Comparison of ENCODE assay signal across 7 mouse cellular contexts in the genomic region with DNA sequence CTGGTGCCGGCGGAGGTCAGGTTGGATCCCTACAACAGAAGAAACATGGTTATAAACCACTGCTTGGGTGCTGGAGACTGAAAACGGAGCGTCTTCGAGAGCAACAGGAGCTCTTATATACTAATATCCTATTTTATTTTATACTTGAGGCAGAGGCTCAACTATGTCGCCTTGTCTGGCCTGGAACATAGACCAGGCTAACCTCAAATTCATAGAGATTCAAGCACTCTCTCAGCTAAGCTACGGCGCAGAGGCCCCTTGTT. TPM values are rescaled to one million over a fixed set of nuclear protein-coding genes. Genes with fewer than 3 reads are reported as not detected.
DNase-seq lines count a peak whose midpoint lies in the region; ATAC-seq and TF ChIP-seq lines count a peak whose summit lies in the region.

No protein-coding gene starts in this region.

- no peak for DNase-seq in neural tube, embryonic 11.5 days (ENCODE audit: low spot score)
- no peak for DNase-seq in neural tube, embryonic 10.5 days (ENCODE audit: extremely low spot score, low spot score)
- DNase-seq in stomach, postnatal 0 days (ENCODE audit: low spot score), result no peak
- DNase-seq in frontal cortex, postnatal 25 days (ENCODE audit: low spot score in 2 of 2), result no peak
- DNase-seq in kidney, adult 8-10 months, result no peak

- H3K4me3 ChIP-seq in neural tube, embryonic 11.5 days (ENCODE audit: low read depth, low read length), result peak overlapping the region; percentile 49
- peak overlapping the region; percentile 65 for H3K4me3 ChIP-seq in forebrain, embryonic 12.5 days (replicated peaks)
- H3K4me3 ChIP-seq in liver, embryonic 12.5 days, result peak overlapping the region; percentile 71
- peak overlapping the region; percentile 69 for H3K4me3 ChIP-seq in stomach, postnatal 0 days (ENCODE audit: low read depth, low read length)

- ATAC-seq in neural tube, embryonic 11.5 days (ENCODE audit: insufficient read depth, low FRiP score, low TSS enrichment), result no peak
- ATAC-seq in forebrain, embryonic 12.5 days (ENCODE audit: low FRiP score), result no peak
- ATAC-seq in liver, embryonic 12.5 days, result no peak
- no peak for ATAC-seq in stomach, postnatal 0 days (ENCODE audit: low FRiP score, low TSS enrichment)

- no peaks in the 10 kb centered on the region for H3K9me3 ChIP-seq in neural tube, embryonic 11.5 days (ENCODE audit: control insufficient read depth, low read length)
- H3K9me3 ChIP-seq in forebrain, embryonic 12.5 days, result 0 out of 2 replicates have a peak, but pooled peaks cover 3% of the 10 kb centered on the region
- no peaks in the 10 kb centered on the region for H3K9me3 ChIP-seq in liver, embryonic 12.5 days (replicated peaks)
- H3K9me3 ChIP-seq in stomach, postnatal 0 days (ENCODE audit: control insufficient read depth, low read length), result no peaks in the 10 kb centered on the region

- no peak for TF ChIP-seq CTCF in stomach, postnatal 0 days (IDR thresholded peaks at IDR 0.05; ENCODE audit: low read depth)

- no peak for TF ChIP-seq EP300 in stomach, postnatal 0 days (optimal IDR thresholded peaks at IDR 0.05)

- H3K27ac ChIP-seq in neural tube, embryonic 11.5 days (ENCODE audit: low read depth, low read length), result no peak overlapping the region
- H3K27ac ChIP-seq in forebrain, embryonic 12.5 days, result no peak overlapping the region
- peak overlapping the region; percentile 79; the same call in 1 of the 2 replicates for H3K27ac ChIP-seq in liver, embryonic 12.5 days
- H3K27ac ChIP-seq in stomach, postnatal 0 days (replicated peaks), result no peak overlapping the region

- H3K4me2 ChIP-seq in neural tube, embryonic 11.5 days (ENCODE audit: low read depth), result peak overlapping the region; percentile 64
- peak overlapping the region; percentile 67 for H3K4me2 ChIP-seq in forebrain, embryonic 12.5 days
- H3K4me2 ChIP-seq in liver, embryonic 12.5 days, result peak overlapping the region; percentile 73
- peak overlapping the region; percentile 54 for H3K4me2 ChIP-seq in stomach, postnatal 0 days (replicated peaks; ENCODE audit: low read depth)

- no peak overlapping the region for H3K9ac ChIP-seq in neural tube, embryonic 11.5 days (ENCODE audit: low read length)
- H3K9ac ChIP-seq in forebrain, embryonic 12.5 days, result peak overlapping the region; percentile 76
- peak overlapping the region; percentile 79 for H3K9ac ChIP-seq in liver, embryonic 12.5 days
- peak overlapping the region; percentile 72 for H3K9ac ChIP-seq in stomach, postnatal 0 days (ENCODE audit: low read length)

- H3K4me1 ChIP-seq in neural tube, embryonic 11.5 days (ENCODE audit: control insufficient read depth, insufficient read depth, low read length), result peaks cover 3% of the 10 kb centered on the region; the same call in 1 of the 2 replicates
- H3K4me1 ChIP-seq in forebrain, embryonic 12.5 days, result peaks cover 12% of the 10 kb centered on the region
- H3K4me1 ChIP-seq in liver, embryonic 12.5 days, result peaks cover 27% of the 10 kb centered on the region
- H3K4me1 ChIP-seq in stomach, postnatal 0 days (replicated peaks; ENCODE audit: control insufficient read depth, insufficient read depth), result no peaks in the 10 kb centered on the region

- 67% methylated on average over 8 of the region's 8 CpGs for WGBS in neural tube, embryonic 11.5 days
- WGBS in forebrain, embryonic 12.5 days, result 69% methylated on average over 8 of the region's 8 CpGs
- 43% methylated on average over 8 of the region's 8 CpGs for WGBS in liver, embryonic 12.5 days (ENCODE audit: insufficient replicate concordance)
- 35% methylated on average over 8 of the region's 8 CpGs for WGBS in stomach, postnatal 0 days

- H3K36me3 ChIP-seq in neural tube, embryonic 11.5 days (ENCODE audit: control insufficient read depth, insufficient read depth, low read length), result peaks cover 7% of the 10 kb centered on the region; the same call in 1 of the 2 replicates
- peaks cover 28% of the 10 kb centered on the region for H3K36me3 ChIP-seq in forebrain, embryonic 12.5 days (replicated peaks)
- peaks cover 46% of the 10 kb centered on the region for H3K36me3 ChIP-seq in liver, embryonic 12.5 days
- peaks cover 12% of the 10 kb centered on the region for H3K36me3 ChIP-seq in stomach, postnatal 0 days (ENCODE audit: control insufficient read depth, insufficient read depth, low read length)

- no peaks in the 10 kb centered on the region for H3K27me3 ChIP-seq in neural tube, embryonic 11.5 days (ENCODE audit: control insufficient read depth, insufficient read depth, low read length)
- no peaks in the 10 kb centered on the region for H3K27me3 ChIP-seq in forebrain, embryonic 12.5 days
- no peaks in the 10 kb centered on the region for H3K27me3 ChIP-seq in liver, embryonic 12.5 days (replicated peaks)
- H3K27me3 ChIP-seq in stomach, postnatal 0 days (ENCODE audit: control insufficient read depth, insufficient read depth, low read length), result no peaks in the 10 kb centered on the region

RNA-seq across cellular contexts. Expression of a gene that starts 0.7 kb away (rescaled TPM):
- polyA plus RNA-seq in neural tube, embryonic 11.5 days (2014; fragmentation: Nextera tagmentation; extraction: Ambion mirVana), result 44.0 and 48.5 TPM in 2 replicates
- 47.0 and 49.2 TPM in 2 replicates for polyA plus RNA-seq in forebrain, embryonic 12.5 days (2016; fragmentation: Nextera tagmentation; extraction: Ambion mirVana)
- polyA plus RNA-seq in liver, embryonic 12.5 days (2016; fragmentation: Nextera tagmentation; extraction: Ambion mirVana), result 34.1 and 36.2 TPM in 2 replicates
- 24.5 and 27.3 TPM in 2 replicates for polyA plus RNA-seq in stomach, postnatal 0 days (2015; fragmentation: Nextera tagmentation; extraction: Ambion mirVana)

RNA-seq across cellular contexts. Expression of a gene that starts 39.8 kb away (rescaled TPM):
- 988 and 1,013 TPM in 2 replicates for polyA plus RNA-seq in neural tube, embryonic 11.5 days (2014; fragmentation: Nextera tagmentation; extraction: Ambion mirVana)
- 756 and 796 TPM in 2 replicates for polyA plus RNA-seq in forebrain, embryonic 12.5 days (2016; fragmentation: Nextera tagmentation; extraction: Ambion mirVana)
- polyA plus RNA-seq in liver, embryonic 12.5 days (2016; fragmentation: Nextera tagmentation; extraction: Ambion mirVana), result 607 and 628 TPM in 2 replicates
- 906 and 964 TPM in 2 replicates for polyA plus RNA-seq in stomach, postnatal 0 days (2015; fragmentation: Nextera tagmentation; extraction: Ambion mirVana)

RNA-seq across cellular contexts. Expression of a gene that starts 48.0 kb away (rescaled TPM):
- 8.8 and 10.0 TPM in 2 replicates for polyA plus RNA-seq in neural tube, embryonic 11.5 days (2014; fragmentation: Nextera tagmentation; extraction: Ambion mirVana)
- polyA plus RNA-seq in forebrain, embryonic 12.5 days (2016; fragmentation: Nextera tagmentation; extraction: Ambion mirVana), result 6.2 and 7.0 TPM in 2 replicates
- 1.7 and 1.8 TPM in 2 replicates for polyA plus RNA-seq in liver, embryonic 12.5 days (2016; fragmentation: Nextera tagmentation; extraction: Ambion mirVana)
- polyA plus RNA-seq in stomach, postnatal 0 days (2015; fragmentation: Nextera tagmentation; extraction: Ambion mirVana), result 1.8 and 2.6 TPM in 2 replicates

RNA-seq across cellular contexts. Expression of a gene that starts 50.9 kb away (rescaled TPM):
- 0.24 TPM in 1 of 2 replicates, not detected in the other for polyA plus RNA-seq in neural tube, embryonic 11.5 days (2014; fragmentation: Nextera tagmentation; extraction: Ambion mirVana)
- 0.23 and 0.32 TPM in 2 replicates for polyA plus RNA-seq in forebrain, embryonic 12.5 days (2016; fragmentation: Nextera tagmentation; extraction: Ambion mirVana)
- 0.23 TPM in 2 replicates for polyA plus RNA-seq in liver, embryonic 12.5 days (2016; fragmentation: Nextera tagmentation; extraction: Ambion mirVana)
- 0.08 and 0.25 TPM in 2 replicates for polyA plus RNA-seq in stomach, postnatal 0 days (2015; fragmentation: Nextera tagmentation; extraction: Ambion mirVana)
